ENCODE assay signal across 11 mouse cellular contexts in the genomic region with DNA sequence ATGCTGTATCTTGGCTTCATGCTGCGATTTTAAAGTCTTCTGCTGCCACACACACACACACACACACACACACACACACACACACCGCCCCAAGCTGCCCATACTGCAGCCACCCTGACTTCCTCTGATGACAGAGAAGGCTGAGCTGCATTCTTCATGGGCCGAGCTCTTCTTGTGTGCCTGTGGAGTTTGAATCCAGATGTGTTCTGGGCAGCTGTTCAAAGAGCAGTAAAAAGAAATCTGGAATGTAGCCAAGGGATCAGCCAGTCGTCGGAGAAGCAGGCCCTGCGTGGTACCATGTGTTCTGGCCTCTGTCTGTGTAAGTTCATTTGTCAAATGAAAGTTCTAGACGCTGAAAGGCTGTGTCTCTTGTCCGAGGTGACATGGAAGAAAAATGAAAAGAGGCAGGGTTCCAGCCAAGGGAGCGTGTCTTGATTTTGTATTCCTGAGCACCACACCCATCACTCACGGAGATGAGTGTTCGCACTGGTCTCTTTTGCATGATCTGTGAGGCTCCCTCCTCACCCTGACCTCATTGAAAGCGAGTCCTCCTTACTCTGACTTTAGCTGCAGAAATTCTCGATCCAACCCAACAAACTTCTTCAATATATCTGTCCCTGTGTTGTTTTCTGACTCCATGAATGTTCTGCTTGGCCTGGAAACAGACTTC.
A peak's percentile ranks its signal among the peaks of the same experiment; 100 is the strongest.
DNase-seq lines count a peak whose midpoint lies in the region; ATAC-seq and TF ChIP-seq lines count a peak whose summit lies in the region.
"Had no signal": no experiment of that assay in that cellular context is flagged by ENCODE, and none has a peak within 500 bp of the region (broad histone marks: within the 10 kb centered on the region; RNA-seq: fewer than 3 reads in every experiment).

No protein-coding gene starts in this region.

- no peak for TF ChIP-seq EP300 in stomach, postnatal 0 days (optimal IDR thresholded peaks at IDR 0.05)

- peak; percentile 76 for ATAC-seq in lung, embryonic 15.5 days (ENCODE audit: borderline replicate concordance, extremely low read depth, low FRiP score, low TSS enrichment)
- no peak for ATAC-seq in limb, embryonic 11.5 days (ENCODE audit: insufficient number of reproducible peaks, low FRiP score, low TSS enrichment, low read depth)
- ATAC-seq in stomach, postnatal 0 days (ENCODE audit: low FRiP score, low TSS enrichment) = peak; percentile 33; the same call in 1 of the 2 replicates

- no peak overlapping the region for H3K9ac ChIP-seq in lung, embryonic 15.5 days
- H3K9ac ChIP-seq in limb, embryonic 11.5 days (ENCODE audit: low read length) = no peak overlapping the region
- H3K9ac ChIP-seq in stomach, postnatal 0 days (ENCODE audit: low read length) = no peak overlapping the region
- H3K9ac ChIP-seq: neural tube, embryonic 12.5 days had no signal

- DNase-seq in adrenal gland, adult (ENCODE audit: inconsistent age in 2 of 2, low spot score in 1 of 2) = peak; percentile 73
- DNase-seq in adrenal gland, postnatal 4 days (ENCODE audit: low spot score in 2 of 2) = no peak
- no peak for DNase-seq in lung, adult 2 months
- peak; percentile 48 for DNase-seq in limb, embryonic 11.5 days (ENCODE audit: low spot score)
- DNase-seq in stomach, postnatal 0 days (ENCODE audit: low spot score) = peak; percentile 22
- DNase-seq in layer of hippocampus, adult 9-11 months = no peak
- DNase-seq in frontal cortex, adult 2 months (ENCODE audit: extremely low spot score in 1 of 2, low spot score in 1 of 2) = no peak
- DNase-seq: gastrocnemius, postnatal 14 days had no signal

- no peaks in the 10 kb centered on the region for H3K9me3 ChIP-seq in lung, embryonic 15.5 days
- no peaks in the 10 kb centered on the region for H3K9me3 ChIP-seq in limb, embryonic 11.5 days (ENCODE audit: control insufficient read depth, low read length)
- no peaks in the 10 kb centered on the region for H3K9me3 ChIP-seq in stomach, postnatal 0 days (ENCODE audit: control insufficient read depth, low read length)
- H3K9me3 ChIP-seq: neural tube, embryonic 12.5 days had no signal

- 30% methylated on average over 13 of the region's 13 CpGs for WGBS in lung, embryonic 15.5 days
- 40% methylated on average over 13 of the region's 13 CpGs for WGBS in lung, adult 2 months
- WGBS in limb, embryonic 11.5 days = 54% methylated on average over 13 of the region's 13 CpGs
- 26% methylated on average over 13 of the region's 13 CpGs for WGBS in stomach, postnatal 0 days

- H3K4me3 ChIP-seq in lung, embryonic 15.5 days = no peak overlapping the region
- no peak overlapping the region for H3K4me3 ChIP-seq in lung, adult 2 months (replicated peaks; ENCODE audit: extremely low read depth, low read depth, low read length)
- H3K4me3 ChIP-seq in limb, embryonic 11.5 days (ENCODE audit: low read depth, low read length) = no peak overlapping the region
- no peak overlapping the region for H3K4me3 ChIP-seq in stomach, postnatal 0 days (ENCODE audit: low read depth, low read length)
- H3K4me3 ChIP-seq: neural tube, embryonic 12.5 days had no signal

- TF ChIP-seq POLR2A in lung, adult 2 months (IDR thresholded peaks at IDR 0.05; ENCODE audit: borderline replicate concordance, extremely low read depth, low read depth, low read length) = no peak

- no peak overlapping the region for H3K4me2 ChIP-seq in lung, embryonic 15.5 days
- H3K4me2 ChIP-seq in limb, embryonic 11.5 days (ENCODE audit: low read depth, severe bottlenecking) = no peak overlapping the region
- H3K4me2 ChIP-seq in stomach, postnatal 0 days (replicated peaks; ENCODE audit: low read depth) = no peak overlapping the region
- H3K4me2 ChIP-seq: neural tube, embryonic 12.5 days had no signal

- no peaks in the 10 kb centered on the region for H3K36me3 ChIP-seq in lung, embryonic 15.5 days
- H3K36me3 ChIP-seq in limb, embryonic 11.5 days (ENCODE audit: control insufficient read depth, insufficient read depth, low read length) = no peaks in the 10 kb centered on the region
- H3K36me3 ChIP-seq in stomach, postnatal 0 days (ENCODE audit: control insufficient read depth, insufficient read depth, low read length) = no peaks in the 10 kb centered on the region
- H3K36me3 ChIP-seq: neural tube, embryonic 12.5 days had no signal

- TF ChIP-seq CTCF in lung, adult 2 months (IDR thresholded peaks at IDR 0.05; ENCODE audit: insufficient read depth, low read length) = no peak
- no peak for TF ChIP-seq CTCF in stomach, postnatal 0 days (IDR thresholded peaks at IDR 0.05; ENCODE audit: low read depth)

- H3K27ac ChIP-seq in lung, embryonic 15.5 days = 0 out of 2 replicates have a peak overlapping the region, but pooled peaks have one; percentile 35
- H3K27ac ChIP-seq in limb, embryonic 11.5 days (replicated peaks; ENCODE audit: low read depth, low read length) = no peak overlapping the region
- H3K27ac ChIP-seq in stomach, postnatal 0 days (replicated peaks) = peak overlapping the region; percentile 65
- H3K27ac ChIP-seq: macrophage; neural tube, embryonic 12.5 days had no signal

- H3K4me1 ChIP-seq in lung, embryonic 15.5 days = peaks cover 33% of the 10 kb centered on the region
- H3K4me1 ChIP-seq in lung, adult 2 months (ENCODE audit: control insufficient read depth, insufficient read depth, low read length) = no peaks in the 10 kb centered on the region
- H3K4me1 ChIP-seq in limb, embryonic 11.5 days (ENCODE audit: control insufficient read depth, insufficient read depth, low read length) = peaks cover 42% of the 10 kb centered on the region
- H3K4me1 ChIP-seq in stomach, postnatal 0 days (replicated peaks; ENCODE audit: control insufficient read depth, insufficient read depth) = no peaks in the 10 kb centered on the region; the same call in 1 of the 2 replicates

- peaks cover 36% of the 10 kb centered on the region; the same call in 1 of the 2 replicates for H3K27me3 ChIP-seq in lung, embryonic 15.5 days
- H3K27me3 ChIP-seq in limb, embryonic 11.5 days (ENCODE audit: control insufficient read depth, insufficient read depth, low read length) = no peaks in the 10 kb centered on the region
- no peaks in the 10 kb centered on the region for H3K27me3 ChIP-seq in stomach, postnatal 0 days (ENCODE audit: control insufficient read depth, insufficient read depth, low read length)
- H3K27me3 ChIP-seq: neural tube, embryonic 12.5 days had no signal

Comparison
In these comparisons a context has a peak if more than half of its experiments do, and no peak if none do; other contexts are left out.
1. DNase-seq: peak in adrenal gland, adult (2 of 2), limb, embryonic 11.5 days (single experiment) and stomach, postnatal 0 days (single experiment); none in adrenal gland, postnatal 4 days (0 of 2), lung, adult 2 months (single experiment), layer of hippocampus, adult 9-11 months (single experiment) and frontal cortex, adult 2 months (0 of 2).